Mouse (Mus musculus) liver, embryonic 16.5 days (tissue): ENCODE measurements around the gene Fbxl16. TPM values are rescaled to one million over a fixed set of nuclear protein-coding genes. Genes with fewer than 3 reads are reported as not detected.

ENCODE experiments used
- ATAC-seq: fragments of 200-750 bp; cut with Nextera tagmentation; 2 replicates; pipeline ENCODE4 v1.8.0; 2017; ENCODE audit warnings: low read depth, mild to moderate bottlenecking, moderate number of reproducible peaks, moderate library complexity
- H3K27ac ChIP-seq: fragments of 300-500 bp; sonication (generic); 2 replicates; pipeline ENCODE4 v1.5.1; 2014; ENCODE audit warnings: mild to moderate bottlenecking, low read length
- H3K27me3 ChIP-seq: fragments of 300-500 bp; sonication (generic); 2 replicates; pipeline ENCODE4 v1.6.1; 2014; ENCODE audit warnings: low read depth, low read length, mixed read lengths; ENCODE audit not compliant: control insufficient read depth, insufficient read depth
- H3K36me3 ChIP-seq: fragments of 300-500 bp; sonication (generic); 2 replicates; pipeline ENCODE4 v1.6.1; 2014; ENCODE audit warnings: mild to moderate bottlenecking; ENCODE audit not compliant: control insufficient read depth, insufficient read depth
- H3K4me1 ChIP-seq: fragments of 300-500 bp; sonication (generic); 2 replicates; pipeline ENCODE4 v1.6.1; 2014; ENCODE audit warnings: low read depth, low read length, mixed read lengths; ENCODE audit not compliant: control insufficient read depth
- H3K4me2 ChIP-seq: fragments of 300-500 bp; sonication (generic); 2 replicates; pipeline ENCODE4 v1.6.1; 2014; ENCODE audit warnings: low read depth, low read length, mixed read lengths
- H3K4me3 ChIP-seq: fragments of 300-500 bp; sonication (generic); 2 replicates; pipeline ENCODE4 v1.5.1; 2014; ENCODE audit warnings: low read depth, mild to moderate bottlenecking, low read length
- H3K9ac ChIP-seq: fragments of 300-500 bp; sonication (generic); 2 replicates; pipeline ENCODE4 v1.6.1; 2014; ENCODE audit warnings: low read depth, low read length
- H3K9me3 ChIP-seq: fragments of 300-500 bp; sonication (generic); replicated peaks from 2 replicates; pipeline ENCODE4 v1.6.1; 2016; ENCODE audit warnings: low read length; ENCODE audit not compliant: control insufficient read depth
- WGBS: fragments of 180-500 bp; shearing (Covaris S2); extraction: QIAGEN DNeasy Blood & Tissue Kit; methylation state at CpG from one replicate; pipeline ENCODE4 v1.1.7; 2014; ENCODE audit not compliant: insufficient replicate concordance; 5-methylcytosine and 5-hydroxymethylcytosine counted together
- polyA plus RNA-seq: library from polyadenylated mRNA; unstranded; fragments of >200 nt; fragmentation: Nextera tagmentation; extraction: Ambion mirVana; gene quantifications from 2 replicates; pipeline ENCODE4 v1.2.1, GENCODE M21; 2015

Gene Fbxl16
- polyA plus RNA-seq, 1 experiment from 2014 or later, result 0.17 TPM

- peaks cover 18% of the 10 kb centered on the region for H3K36me3 ChIP-seq
- 31% methylated on average over 6 of the region's 6 CpGs for WGBS
- no peak for ATAC-seq
- no peaks in the 10 kb centered on the region for H3K27me3 ChIP-seq
- peak overlapping the region; percentile 97 for H3K27ac ChIP-seq
- H3K4me2 ChIP-seq, result peak overlapping the region; percentile 99
- peak overlapping the region; percentile 91 for H3K9ac ChIP-seq
- H3K4me1 ChIP-seq, result peaks cover 73% of the 10 kb centered on the region
- no peaks in the 10 kb centered on the region for H3K9me3 ChIP-seq
- H3K4me3 ChIP-seq, result peak overlapping the region; percentile 92
Observed at GRCm38 (mm10) chr17:25833961-25834594, 25.2 kb downstream of the Fbxl16 start.

GRCm38 (mm10) chr17:25834595-25835222 is 25.8 kb downstream of the Fbxl16 start:
- Histone ChIP-seq H3K36me3 (peaks cover 24% of the 10 kb centered on the region), H3K9me3 (no peaks in the 10 kb centered on the region), H3K4me2 (peak overlapping the region; percentile 99), H3K27me3 (no peaks in the 10 kb centered on the region), H3K9ac (peak overlapping the region; percentile 91), H3K4me1 (peaks cover 68% of the 10 kb centered on the region), H3K27ac (no peak overlapping the region), H3K4me3 (peak overlapping the region; percentile 92)
- no peak for ATAC-seq
- WGBS, result 75% methylated on average over 12 of the region's 12 CpGs

DNA sequence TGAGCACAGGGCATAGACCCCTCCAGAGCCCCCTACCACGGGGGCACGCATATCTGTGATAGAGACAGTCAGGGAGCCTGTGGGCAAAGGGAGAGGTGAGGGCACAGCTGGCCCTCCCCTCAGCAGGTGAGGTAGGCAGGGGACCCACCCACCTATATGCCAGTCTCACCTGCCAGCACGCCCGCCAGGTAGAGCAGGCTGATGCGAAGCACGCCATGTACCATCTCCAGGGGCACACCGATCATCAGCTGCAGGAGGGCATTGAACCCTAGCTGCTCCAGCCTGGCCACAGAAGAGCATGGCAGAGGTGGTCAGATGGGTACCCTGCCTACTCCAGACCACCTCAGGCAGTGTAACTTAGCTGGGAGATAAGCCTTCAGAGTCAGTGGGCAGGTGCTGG is 26.4 kb downstream of the Fbxl16 start:
- no peak overlapping the region for H3K4me3 ChIP-seq
- H3K4me1 ChIP-seq, result peaks cover 64% of the 10 kb centered on the region
- ATAC-seq, result no peak
- H3K9me3 ChIP-seq, result no peaks in the 10 kb centered on the region
- no peaks in the 10 kb centered on the region for H3K27me3 ChIP-seq
- H3K27ac ChIP-seq, result no peak overlapping the region
- WGBS, result 87% methylated on average over 7 of the region's 7 CpGs
- H3K36me3 ChIP-seq, result peaks cover 27% of the 10 kb centered on the region
- H3K4me2 ChIP-seq, result no peak overlapping the region; the same call in 1 of the 2 replicates
- H3K9ac ChIP-seq, result no peak overlapping the region

DNA sequence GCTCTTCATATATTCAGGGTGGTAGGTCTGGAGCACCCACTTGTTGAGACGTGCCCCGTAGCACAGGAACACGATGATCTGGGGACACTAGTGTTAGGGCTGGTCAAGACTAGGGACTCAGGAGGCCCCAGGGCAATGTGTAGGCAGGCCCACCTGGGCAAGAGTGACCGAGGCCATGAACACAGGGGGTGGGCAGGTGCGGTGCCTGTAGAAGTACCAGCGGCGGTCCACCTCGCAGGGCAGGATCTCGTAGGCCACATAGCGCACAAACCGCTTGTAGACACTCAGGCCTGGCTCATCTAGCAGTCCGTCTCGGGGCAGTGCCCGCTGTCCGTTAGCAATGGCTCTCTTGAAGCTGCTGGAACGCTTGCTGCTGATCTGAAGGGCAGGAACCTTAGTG is 26.9 kb downstream of the Fbxl16 start:
- Histone ChIP-seq H3K27me3 (no peaks in the 10 kb centered on the region), H3K9me3 (no peaks in the 10 kb centered on the region), H3K4me2 (no peak overlapping the region), H3K36me3 (peaks cover 27% of the 10 kb centered on the region), H3K9ac (no peak overlapping the region), H3K4me1 (peaks cover 60% of the 10 kb centered on the region), H3K27ac (no peak overlapping the region), H3K4me3 (no peak overlapping the region)
- 83% methylated on average over 16 of the region's 16 CpGs for WGBS
- no peak for ATAC-seq

GRCm38 (mm10) chr17:25836397-25837075 is 27.7 kb downstream of the Fbxl16 start:
- no peak for ATAC-seq
- Histone ChIP-seq H3K36me3 (peaks cover 27% of the 10 kb centered on the region), H3K4me1 (peaks cover 53% of the 10 kb centered on the region), H3K4me3 (peak overlapping the region; percentile 36), H3K27me3 (no peaks in the 10 kb centered on the region), H3K27ac (no peak overlapping the region), H3K9me3 (no peaks in the 10 kb centered on the region), H3K9ac (peak overlapping the region; percentile 56), H3K4me2 (peak overlapping the region; percentile 66)
- 25% methylated on average over 23 of the region's 23 CpGs for WGBS

DNA sequence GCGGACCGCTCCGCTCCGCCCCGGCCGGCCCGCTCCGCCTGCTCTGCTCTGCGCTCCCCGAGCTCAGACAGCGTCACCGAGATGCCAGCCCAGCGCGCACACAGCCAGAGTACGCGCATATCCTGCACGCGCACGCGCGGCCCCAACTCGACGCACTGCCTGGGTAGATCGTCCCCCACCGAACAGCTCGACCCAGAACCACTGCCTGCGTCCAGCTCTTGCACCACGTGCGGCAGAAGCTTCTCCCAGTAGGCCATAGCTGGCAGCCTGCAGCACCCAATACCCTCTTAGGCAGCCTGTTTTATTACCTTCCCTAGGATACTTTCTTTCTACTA is 28.2 kb downstream of the Fbxl16 start, which contains the start of gene Rhbdl1:
TSS of gene Rhbdl1 (minus strand) at position 220 of the 335 bp plus-strand sequence.
- Histone ChIP-seq H3K9ac (peak within 1 kb of the TSS; percentile 56), H3K9me3 (no peaks in the 10 kb centered on the region), H3K36me3 (peaks cover 32% of the 10 kb centered on the region), H3K27me3 (no peaks in the 10 kb centered on the region), H3K27ac (0 out of 2 replicates have a peak within 1 kb of the TSS, but pooled peaks have one; percentile 9), H3K4me1 (peaks cover 48% of the 10 kb centered on the region), H3K4me3 (peak within 1 kb of the TSS; percentile 36), H3K4me2 (peak within 1 kb of the TSS; percentile 66)
- WGBS, result 3% methylated on average over 29 of the region's 29 CpGs
- ATAC-seq, result no peak

GRCm38 (mm10) chr17:25837533-25837932 is 28.6 kb downstream of the Fbxl16 start:
- no peaks in the 10 kb centered on the region for H3K9me3 ChIP-seq
- H3K4me2 ChIP-seq, result no peak overlapping the region
- WGBS, result 57% methylated on average over 3 of the region's 3 CpGs
- no peaks in the 10 kb centered on the region for H3K27me3 ChIP-seq
- no peak overlapping the region for H3K4me3 ChIP-seq
- H3K4me1 ChIP-seq, result peaks cover 44% of the 10 kb centered on the region
- no peak overlapping the region for H3K9ac ChIP-seq
- no peak for ATAC-seq
- H3K36me3 ChIP-seq, result peaks cover 37% of the 10 kb centered on the region
- H3K27ac ChIP-seq, result 0 out of 2 replicates have a peak overlapping the region, but pooled peaks have one; percentile 9

DNA sequence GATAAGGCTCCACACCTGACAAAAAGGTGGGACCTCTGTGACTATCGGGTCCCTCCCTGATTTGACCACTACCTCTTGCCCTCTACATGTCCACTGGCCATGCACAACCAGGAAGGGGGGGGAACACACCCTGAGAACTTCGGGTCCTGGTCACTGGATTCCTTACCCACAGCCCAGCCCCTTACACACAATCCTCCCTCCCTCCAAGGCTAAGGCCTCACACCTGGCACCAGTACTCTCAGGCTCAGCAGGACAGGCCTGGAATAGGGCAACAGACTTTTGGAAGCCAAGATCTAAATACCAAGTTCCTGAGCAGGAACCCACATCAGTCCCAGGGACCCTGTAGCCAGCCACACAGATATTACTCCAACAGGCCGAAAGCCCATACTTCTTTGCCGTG is 30.0 kb downstream of the Fbxl16 start:
- Histone ChIP-seq H3K27me3 (no peaks in the 10 kb centered on the region), H3K9ac (no peak overlapping the region), H3K27ac (peak overlapping the region; percentile 76), H3K4me1 (peaks cover 49% of the 10 kb centered on the region), H3K36me3 (peaks cover 37% of the 10 kb centered on the region), H3K4me3 (no peak overlapping the region), H3K9me3 (no peaks in the 10 kb centered on the region), H3K4me2 (no peak overlapping the region)
- 82% methylated on average over 4 of the region's 4 CpGs for WGBS
- no peak for ATAC-seq
